Mouse (Mus musculus) midbrain, embryonic 13.5 days (tissue): ENCODE results near the gene AI837181. TPM values are rescaled to one million over a fixed set of nuclear protein-coding genes. Genes with fewer than 3 reads are reported as not detected.

ENCODE experiments used
- ATAC-seq: fragments of 200-750 bp; cut with Nextera tagmentation; 2 replicates; pipeline ENCODE4 v1.8.0; 2017; ENCODE audit warnings: mild to moderate bottlenecking, moderate TSS enrichment, moderate library complexity
- H3K27ac ChIP-seq: fragments of 300-500 bp; sonication (generic); 2 replicates; pipeline ENCODE4 v1.5.1; 2015; ENCODE audit warnings: inconsistent platforms, mild to moderate bottlenecking, moderate library complexity
- H3K27me3 ChIP-seq: fragments of 300-500 bp; sonication (generic); 2 replicates; pipeline ENCODE4 v1.6.1; 2015; ENCODE audit warnings: mild to moderate bottlenecking, inconsistent platforms
- H3K36me3 ChIP-seq: fragments of 300-500 bp; sonication (generic); 2 replicates; pipeline ENCODE4 v1.6.1; 2015; ENCODE audit warnings: mild to moderate bottlenecking, inconsistent platforms
- H3K4me1 ChIP-seq: fragments of 300-500 bp; sonication (generic); replicated peaks from 2 replicates; pipeline ENCODE4 v1.6.1; 2015; ENCODE audit warnings: inconsistent platforms
- H3K4me2 ChIP-seq: fragments of 300-500 bp; sonication (generic); replicated peaks from 2 replicates; pipeline ENCODE4 v1.6.1; 2015; ENCODE audit warnings: moderate library complexity, mild to moderate bottlenecking, inconsistent platforms
- H3K4me3 ChIP-seq: fragments of 300-500 bp; sonication (generic); replicated peaks from 2 replicates; pipeline ENCODE4 v1.5.1; 2015; ENCODE audit warnings: mild to moderate bottlenecking, inconsistent platforms
- H3K9ac ChIP-seq: fragments of 300-500 bp; sonication (generic); replicated peaks from 2 replicates; pipeline ENCODE4 v1.6.1; 2015; ENCODE audit warnings: mild to moderate bottlenecking, inconsistent platforms
- H3K9me3 ChIP-seq: fragments of 300-500 bp; sonication (generic); 2 replicates; pipeline ENCODE4 v1.6.1; 2016; ENCODE audit warnings: mild to moderate bottlenecking, inconsistent platforms
- WGBS: fragments of 180-500 bp; shearing (Covaris S2); methylation state at CpG from one replicate; pipeline ENCODE4 v1.1.7; 2015; 5-methylcytosine and 5-hydroxymethylcytosine counted together
- polyA plus RNA-seq: library from polyadenylated mRNA; unstranded; fragments of >200 nt; fragmentation: Nextera tagmentation; extraction: Ambion mirVana; gene quantifications from 2 replicates; pipeline ENCODE4 v1.2.1, GENCODE M21; 2015

Gene AI837181
- polyA plus RNA-seq, 1 experiment from 2014 or later: 60.3 TPM

DNA sequence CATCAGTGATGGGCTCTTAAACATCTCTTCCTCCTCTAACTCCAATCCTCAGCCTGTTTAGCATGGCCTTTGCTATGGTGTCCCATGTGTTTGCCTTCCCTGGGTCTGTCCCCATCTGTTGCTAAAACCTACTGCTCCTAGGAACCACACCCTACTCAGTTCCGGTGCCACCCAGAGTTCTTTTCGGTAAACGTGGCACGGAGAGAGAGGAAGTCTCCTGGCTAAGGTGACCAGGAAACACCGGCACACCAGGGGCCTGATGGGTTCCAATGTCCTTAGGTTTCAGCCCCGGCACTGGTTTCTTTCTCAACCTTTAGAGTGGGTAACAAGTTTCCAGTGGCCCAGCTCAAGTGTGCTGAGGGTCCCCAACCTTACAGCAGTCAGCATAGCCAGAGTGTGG, 4.4 kb upstream of the AI837181 start:
- no peak overlapping the region for H3K9ac ChIP-seq
- no peaks in the 10 kb centered on the region for H3K27me3 ChIP-seq
- 93% methylated on average over 6 of the region's 6 CpGs for WGBS
- H3K9me3 ChIP-seq: no peaks in the 10 kb centered on the region
- peaks cover 23% of the 10 kb centered on the region for H3K4me1 ChIP-seq
- no peak for ATAC-seq
- peaks cover 38% of the 10 kb centered on the region for H3K36me3 ChIP-seq
- H3K4me3 ChIP-seq: no peak overlapping the region
- H3K27ac ChIP-seq: no peak overlapping the region
- no peak overlapping the region for H3K4me2 ChIP-seq

DNA sequence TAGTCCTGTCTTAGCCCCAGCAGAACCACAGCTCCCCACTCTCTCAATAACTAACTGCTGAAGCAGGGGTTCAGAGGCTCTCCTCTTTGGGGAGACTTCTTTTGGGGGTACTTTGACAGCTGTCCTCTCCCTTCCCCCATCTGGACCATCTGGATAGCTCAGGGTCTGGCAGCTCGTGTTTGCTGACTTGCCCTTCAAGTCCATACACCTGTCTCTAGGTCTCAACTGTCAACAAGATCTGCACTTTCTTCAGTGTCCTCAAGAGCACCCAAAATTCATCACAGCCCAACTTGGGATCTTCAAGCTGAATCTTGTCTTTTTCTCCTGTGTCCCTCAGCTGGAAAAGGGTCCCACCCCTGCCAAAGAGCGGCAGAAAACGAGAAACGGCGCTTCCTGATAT, 3.2 kb upstream of the AI837181 start:
- Histone ChIP-seq H3K36me3 (peaks cover 46% of the 10 kb centered on the region), H3K4me3 (no peak overlapping the region), H3K9ac (no peak overlapping the region), H3K27ac (no peak overlapping the region), H3K4me2 (no peak overlapping the region), H3K4me1 (peaks cover 35% of the 10 kb centered on the region), H3K27me3 (no peaks in the 10 kb centered on the region), H3K9me3 (no peaks in the 10 kb centered on the region)
- WGBS: 96% methylated on average over 5 of the region's 5 CpGs
- no peak for ATAC-seq

DNA sequence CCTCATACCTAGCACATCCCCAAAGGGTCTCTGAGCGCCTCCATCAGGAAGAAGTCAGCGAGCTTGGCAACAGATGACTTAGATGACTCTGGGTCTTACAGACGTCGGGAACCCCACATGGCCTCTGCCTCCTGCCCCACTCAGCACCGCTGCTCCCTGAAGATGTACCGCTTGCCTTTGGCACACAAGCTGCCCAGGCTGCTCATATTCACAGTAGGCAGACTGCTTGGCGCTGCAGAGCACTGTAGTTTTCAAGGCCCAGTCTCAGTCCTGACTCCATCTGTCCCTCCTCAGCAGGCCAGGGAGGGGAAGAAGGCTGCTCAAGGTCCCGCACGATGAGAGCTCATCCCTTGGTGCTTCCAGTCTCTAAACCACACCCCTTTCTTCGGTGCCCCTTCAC, 2.7 kb upstream of the AI837181 start:
- H3K9ac ChIP-seq: peak overlapping the region; percentile 16; the same call in 1 of the 2 replicates
- no peak for ATAC-seq
- H3K9me3 ChIP-seq: no peaks in the 10 kb centered on the region
- H3K4me1 ChIP-seq: peaks cover 40% of the 10 kb centered on the region
- WGBS: 91% methylated on average over 10 of the region's 10 CpGs
- no peak overlapping the region for H3K4me2 ChIP-seq
- H3K27ac ChIP-seq: no peak overlapping the region
- H3K27me3 ChIP-seq: no peaks in the 10 kb centered on the region
- no peak overlapping the region; the same call in 1 of the 2 replicates for H3K4me3 ChIP-seq
- peaks cover 51% of the 10 kb centered on the region for H3K36me3 ChIP-seq

- peak overlapping the region; percentile 69 for H3K4me3 ChIP-seq
- peak overlapping the region; percentile 89 for H3K9ac ChIP-seq
- H3K9me3 ChIP-seq: no peaks in the 10 kb centered on the region
- peaks cover 43% of the 10 kb centered on the region for H3K4me1 ChIP-seq
- ATAC-seq: no peak
- H3K4me2 ChIP-seq: peak overlapping the region; percentile 92
- H3K36me3 ChIP-seq: peaks cover 53% of the 10 kb centered on the region
- no peak overlapping the region for H3K27ac ChIP-seq
- WGBS: 73% methylated on average over 9 of the region's 9 CpGs
- H3K27me3 ChIP-seq: no peaks in the 10 kb centered on the region
These were observed 2.0 kb upstream of the AI837181 start for GRCm38 (mm10) chr19:5422895-5423443.

GRCm38 (mm10) chr19:5423561-5423960, 1.4 kb upstream of the AI837181 start:
- peaks cover 49% of the 10 kb centered on the region for H3K36me3 ChIP-seq
- peak overlapping the region; percentile 89 for H3K9ac ChIP-seq
- H3K4me2 ChIP-seq: peak overlapping the region; percentile 92
- H3K27ac ChIP-seq: peak overlapping the region; percentile 91
- peak overlapping the region; percentile 69 for H3K4me3 ChIP-seq
- no peaks in the 10 kb centered on the region for H3K9me3 ChIP-seq
- no peak for ATAC-seq
- H3K4me1 ChIP-seq: peaks cover 48% of the 10 kb centered on the region
- WGBS: 64% methylated on average over 12 of the region's 12 CpGs
- no peaks in the 10 kb centered on the region for H3K27me3 ChIP-seq

DNA sequence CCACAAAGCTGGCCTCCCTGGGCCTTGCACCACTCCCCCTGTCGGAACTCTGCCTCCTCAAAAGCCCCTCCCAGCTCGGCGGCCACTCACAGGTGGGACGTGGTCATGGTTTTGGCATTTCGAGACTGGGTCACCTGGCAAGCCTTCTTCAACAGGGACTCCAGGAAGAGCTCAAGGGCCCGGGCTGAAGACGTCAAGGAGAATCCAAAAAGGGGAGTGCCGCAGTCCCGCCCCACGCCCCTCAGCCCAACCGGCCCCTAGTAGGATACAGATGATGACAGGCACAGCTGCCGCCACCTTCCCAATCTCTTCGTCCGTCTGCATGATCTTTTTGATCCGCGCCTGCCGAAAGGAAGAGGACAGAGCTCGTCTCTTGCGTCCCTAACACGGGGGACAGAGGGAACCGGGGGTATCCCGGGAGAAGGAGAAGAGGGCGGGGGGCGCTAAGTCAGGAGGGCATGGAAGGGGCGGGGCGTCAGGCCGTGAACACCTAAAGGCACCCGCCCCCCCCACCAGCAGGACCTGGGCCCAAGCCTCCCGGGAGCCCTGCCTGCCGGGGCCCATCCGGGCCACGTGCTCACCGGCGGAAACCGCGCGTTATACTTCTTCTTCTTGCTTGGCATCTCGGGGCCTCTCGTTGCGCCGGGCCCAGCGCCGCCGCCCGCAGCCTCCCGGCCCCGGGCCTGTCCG, 707 bp upstream of the AI837181 start:
- Histone ChIP-seq H3K4me3 (peak overlapping the region; percentile 69), H3K4me2 (peak overlapping the region; percentile 92), H3K27me3 (no peaks in the 10 kb centered on the region), H3K36me3 (peaks cover 49% of the 10 kb centered on the region), H3K4me1 (peaks cover 48% of the 10 kb centered on the region), H3K9me3 (no peaks in the 10 kb centered on the region), H3K27ac (peak overlapping the region; percentile 91), H3K9ac (peak overlapping the region; percentile 89)
- WGBS: 2% methylated on average over 29 of the region's 48 CpGs
- peak; percentile 62 for ATAC-seq

DNA sequence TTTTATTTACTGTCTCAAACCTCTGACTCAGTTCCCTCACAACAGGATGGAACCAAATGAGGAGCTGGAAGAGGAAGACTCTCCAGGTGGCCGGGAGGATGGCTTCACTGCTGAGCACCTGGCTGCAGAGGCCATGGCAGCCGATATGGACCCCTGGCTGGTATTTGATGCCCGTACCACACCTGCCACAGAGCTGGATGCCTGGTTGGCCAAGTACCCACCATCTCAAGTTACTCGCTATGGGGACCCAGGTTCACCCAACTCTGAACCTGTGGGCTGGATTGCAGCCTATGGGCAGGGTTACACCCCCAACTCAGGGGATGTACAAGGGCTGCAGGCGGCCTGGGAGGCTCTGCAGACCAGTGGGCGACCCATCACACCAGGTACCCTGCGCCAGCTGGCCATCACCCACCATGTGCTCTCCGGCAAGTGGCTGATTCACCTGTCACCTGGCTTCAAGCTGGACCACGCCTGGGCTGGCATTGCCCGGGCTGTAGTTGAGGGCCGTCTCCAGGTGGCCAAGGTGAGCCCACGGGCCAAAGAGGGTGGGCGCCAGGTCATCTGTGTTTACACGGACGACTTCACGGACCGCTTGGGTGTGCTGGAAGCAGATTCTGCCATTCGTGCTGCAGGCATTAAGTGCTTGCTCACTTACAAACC, 1.1 kb downstream of the AI837181 start:
- peak overlapping the region; percentile 80 for H3K4me2 ChIP-seq
- WGBS: 91% methylated on average over 18 of the region's 18 CpGs
- peak overlapping the region; percentile 89 for H3K9ac ChIP-seq
- no peaks in the 10 kb centered on the region for H3K27me3 ChIP-seq
- H3K4me3 ChIP-seq: peak overlapping the region; percentile 69
- peak overlapping the region; percentile 91; the same call in 1 of the 2 replicates for H3K27ac ChIP-seq
- H3K4me1 ChIP-seq: peaks cover 48% of the 10 kb centered on the region
- H3K9me3 ChIP-seq: no peaks in the 10 kb centered on the region
- ATAC-seq: no peak; the same call in 1 of the 2 replicates
- peaks cover 32% of the 10 kb centered on the region for H3K36me3 ChIP-seq

- H3K4me3 ChIP-seq: peak overlapping the region; percentile 69
- ATAC-seq: no peak
- H3K9me3 ChIP-seq: no peaks in the 10 kb centered on the region
- H3K27ac ChIP-seq: no peak overlapping the region
- WGBS: 94% methylated on average over 13 of the region's 13 CpGs
- peak overlapping the region; percentile 80 for H3K4me2 ChIP-seq
- H3K9ac ChIP-seq: peak overlapping the region; percentile 89; the same call in 1 of the 2 replicates
- peaks cover 48% of the 10 kb centered on the region for H3K4me1 ChIP-seq
- H3K36me3 ChIP-seq: peaks cover 26% of the 10 kb centered on the region
- H3K27me3 ChIP-seq: no peaks in the 10 kb centered on the region
These were observed 1.8 kb downstream of the AI837181 start for GRCm38 (mm10) chr19:5426640-5427290.

DNA sequence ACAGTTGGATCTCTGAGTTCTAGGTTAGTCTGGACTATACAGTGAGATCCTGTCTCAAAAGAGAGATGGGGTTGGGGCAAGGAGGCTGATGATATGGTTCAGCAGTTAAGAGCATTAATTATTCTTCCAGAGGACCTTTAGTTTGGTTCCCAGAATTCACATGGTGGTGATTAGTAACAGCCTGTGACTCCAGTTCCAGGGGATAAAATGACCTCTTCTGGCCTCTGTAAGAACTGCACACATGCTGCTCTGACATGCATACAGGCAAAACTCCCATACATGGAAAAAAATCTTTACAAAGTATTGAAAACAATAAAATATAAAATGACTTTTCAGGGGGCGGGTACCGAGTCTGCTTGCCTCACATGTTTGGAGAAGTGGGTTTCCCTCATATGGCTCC, 3.1 kb downstream of the AI837181 start:
- no peak overlapping the region for H3K4me3 ChIP-seq
- no peaks in the 10 kb centered on the region for H3K9me3 ChIP-seq
- H3K9ac ChIP-seq: no peak overlapping the region
- H3K4me2 ChIP-seq: no peak overlapping the region
- ATAC-seq: no peak
- H3K36me3 ChIP-seq: peaks cover 15% of the 10 kb centered on the region
- 94% methylated on average over 2 of the region's 2 CpGs for WGBS
- H3K27ac ChIP-seq: no peak overlapping the region
- H3K27me3 ChIP-seq: no peaks in the 10 kb centered on the region
- peaks cover 41% of the 10 kb centered on the region for H3K4me1 ChIP-seq

DNA sequence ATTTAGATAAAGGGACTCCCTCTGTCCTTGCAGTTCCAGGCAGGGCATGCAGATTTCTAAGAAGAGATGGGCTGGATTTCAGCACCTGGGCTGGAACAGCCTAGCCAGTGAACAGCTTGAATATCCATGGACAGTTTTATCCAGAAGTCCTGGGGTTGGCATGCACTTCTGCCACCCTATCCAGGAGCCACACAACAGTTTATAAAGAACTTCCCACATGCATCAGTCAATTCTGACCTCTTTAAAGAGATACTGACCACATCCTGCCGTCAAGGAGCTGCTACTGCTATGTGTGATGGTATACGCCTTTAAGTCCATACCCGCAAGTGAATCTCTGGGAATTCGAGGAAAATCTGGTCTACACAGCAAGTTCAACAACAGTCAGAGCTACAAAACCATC, 4.3 kb downstream of the AI837181 start:
- Histone ChIP-seq H3K9ac (no peak overlapping the region), H3K36me3 (peaks cover 15% of the 10 kb centered on the region), H3K4me1 (peaks cover 38% of the 10 kb centered on the region), H3K4me2 (no peak overlapping the region), H3K4me3 (no peak overlapping the region), H3K27ac (no peak overlapping the region), H3K27me3 (no peaks in the 10 kb centered on the region), H3K9me3 (no peaks in the 10 kb centered on the region)
- ATAC-seq: no peak
- WGBS: 85% methylated on average over 4 of the region's 4 CpGs

DNA sequence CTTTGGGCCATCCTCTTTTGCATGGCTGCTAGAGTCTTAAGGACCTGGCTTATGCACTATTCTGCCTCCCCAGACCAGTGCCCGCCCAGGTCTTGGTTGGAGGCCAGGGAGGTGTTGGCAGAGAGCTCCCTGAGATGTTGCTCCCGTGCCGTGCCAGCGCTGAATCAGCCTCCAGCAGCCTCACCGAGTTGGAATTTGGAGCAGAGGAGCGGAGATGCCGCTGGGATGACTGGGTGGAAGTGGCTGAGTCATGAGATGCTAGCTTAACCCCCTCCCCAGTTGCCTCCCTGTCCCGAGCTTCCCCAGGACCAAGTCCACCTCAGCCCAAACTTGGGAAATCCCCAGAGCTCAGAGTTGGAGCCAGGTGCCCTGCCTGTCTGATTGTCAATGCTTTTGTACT, 4.9 kb downstream of the AI837181 start:
- H3K27ac ChIP-seq: no peak overlapping the region
- ATAC-seq: no peak
- peaks cover 15% of the 10 kb centered on the region for H3K36me3 ChIP-seq
- peaks cover 38% of the 10 kb centered on the region for H3K4me1 ChIP-seq
- no peaks in the 10 kb centered on the region for H3K9me3 ChIP-seq
- H3K27me3 ChIP-seq: no peaks in the 10 kb centered on the region
- H3K9ac ChIP-seq: no peak overlapping the region; the same call in 1 of the 2 replicates
- H3K4me3 ChIP-seq: no peak overlapping the region
- no peak overlapping the region for H3K4me2 ChIP-seq
- 79% methylated on average over 8 of the region's 8 CpGs for WGBS

DNA sequence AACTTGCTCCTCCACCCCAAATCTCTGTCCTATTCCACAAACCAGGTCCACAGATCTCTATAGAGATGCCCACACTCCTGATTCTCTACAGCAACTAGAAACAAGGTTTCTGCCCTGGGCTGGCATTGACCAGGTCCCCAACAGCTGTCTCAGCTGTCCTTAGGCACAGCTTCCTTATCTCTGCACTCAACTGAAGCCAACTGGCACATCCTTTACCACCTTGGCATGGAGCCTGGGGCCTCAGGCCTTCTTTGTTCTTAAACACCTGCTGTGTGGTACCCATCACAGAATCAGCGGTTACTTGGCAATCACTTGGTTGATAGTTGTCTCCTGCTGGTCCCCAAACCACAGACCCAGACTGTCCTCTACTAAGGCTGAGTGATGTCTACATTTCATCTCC, 5.5 kb downstream of the AI837181 start:
- H3K9me3 ChIP-seq: no peaks in the 10 kb centered on the region
- 94% methylated on average over 1 of the region's 1 CpGs for WGBS

More for the DNA sequence above, 5.5 kb downstream of the AI837181 start:
- no peak overlapping the region for H3K9ac ChIP-seq
- no peaks in the 10 kb centered on the region for H3K27me3 ChIP-seq
- no peak overlapping the region for H3K4me2 ChIP-seq
- H3K36me3 ChIP-seq: peaks cover 15% of the 10 kb centered on the region
- peaks cover 38% of the 10 kb centered on the region for H3K4me1 ChIP-seq
- no peak for ATAC-seq
- no peak overlapping the region for H3K4me3 ChIP-seq
- H3K27ac ChIP-seq: no peak overlapping the region
